Mouse (Mus musculus) G1E (cell line): ENCODE measurements around the gene H2-M10.2.

Experiments used
- GATA1 ChIP-seq: IDR thresholded peaks from 2 replicates; pipeline ENCODE4 v1.6.1; 2012; ENCODE audit warnings: borderline replicate concordance, low read length, inconsistent platforms, mixed read lengths
- POLR2AphosphoS5 ChIP-seq: IDR thresholded peaks from 2 replicates; pipeline ENCODE4 v1.6.1; 2012; ENCODE audit warnings: low read depth, low read length, inconsistent platforms; ENCODE audit not compliant: insufficient replicate concordance

DNA sequence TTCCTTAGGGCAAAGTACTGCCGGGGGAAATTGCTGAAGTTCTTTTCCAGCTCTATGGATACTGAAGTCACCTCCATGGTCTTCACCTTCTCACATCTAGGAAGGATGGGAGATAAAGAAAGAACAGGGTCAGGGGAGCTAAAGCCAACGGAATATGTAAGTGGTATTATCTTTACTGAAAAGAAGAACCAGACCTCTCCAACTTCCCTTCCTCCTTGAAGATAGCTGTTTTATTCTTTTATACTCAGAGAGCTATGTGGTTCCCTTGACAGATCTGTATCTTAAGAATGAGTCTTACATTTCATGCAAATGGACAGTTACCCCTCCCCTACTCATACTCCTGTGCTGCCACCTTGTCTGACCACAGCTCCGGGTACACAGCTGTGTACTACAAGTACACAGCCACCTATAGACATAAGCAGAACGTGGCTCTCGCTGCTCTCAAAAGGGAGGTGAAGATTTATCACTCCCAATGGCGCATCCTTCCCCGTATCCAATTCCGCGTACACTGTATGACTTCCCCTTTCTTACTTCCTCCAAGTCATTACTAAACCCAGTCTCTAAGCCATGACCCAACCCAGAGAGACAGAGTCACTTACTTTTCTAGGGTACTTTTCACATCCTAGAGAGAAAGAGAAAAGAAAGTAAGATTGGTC is 24.7 kb downstream of the H2-M10.2 start:
- no peak for TF ChIP-seq GATA1
- no peak for TF ChIP-seq POLR2AphosphoS5
